Mouse (Mus musculus) neural tube, embryonic 10.5 days (tissue): ENCODE data around the gene 4930562C15Rik.

Source experiments
- DNase-seq: peaks from one replicate; pipeline ENCODE4 v3.0.0-alpha.2; 2017; ENCODE audit warnings: low spot score; ENCODE audit errors: extremely low spot score

The 4930562C15Rik gene

GRCm38 (mm10) chr16:4890201-4890709 lies 55.0 kb downstream of the 4930562C15Rik start:
- DNase-seq: no peak

DNA sequence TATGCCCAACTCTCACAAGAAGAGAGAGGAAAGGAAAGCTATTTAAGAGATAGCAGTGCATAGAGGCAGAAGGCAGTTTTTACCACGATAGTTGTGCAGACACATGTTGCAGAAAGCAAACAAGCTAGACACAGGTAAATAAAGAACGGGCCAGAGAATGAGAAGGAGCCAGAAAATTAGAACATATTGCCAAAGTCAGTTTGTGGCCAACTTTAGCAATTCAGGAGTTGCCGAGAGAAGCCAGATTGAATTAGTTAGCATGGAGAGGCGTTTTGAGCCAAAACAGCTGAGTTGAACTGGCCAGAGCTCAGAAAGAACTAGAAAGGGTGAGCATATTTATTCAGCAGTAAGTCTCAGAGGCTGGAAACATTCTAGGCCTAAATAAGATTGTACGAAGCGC lies 57.0 kb downstream of the 4930562C15Rik start:
- no peak for DNase-seq

GRCm38 (mm10) chr16:4894201-4894908 lies 59.1 kb downstream of the 4930562C15Rik start:
- DNase-seq: no peak

GRCm38 (mm10) chr16:4896249-4897027 lies 61.2 kb downstream of the 4930562C15Rik start:
- no peak for DNase-seq

DNA sequence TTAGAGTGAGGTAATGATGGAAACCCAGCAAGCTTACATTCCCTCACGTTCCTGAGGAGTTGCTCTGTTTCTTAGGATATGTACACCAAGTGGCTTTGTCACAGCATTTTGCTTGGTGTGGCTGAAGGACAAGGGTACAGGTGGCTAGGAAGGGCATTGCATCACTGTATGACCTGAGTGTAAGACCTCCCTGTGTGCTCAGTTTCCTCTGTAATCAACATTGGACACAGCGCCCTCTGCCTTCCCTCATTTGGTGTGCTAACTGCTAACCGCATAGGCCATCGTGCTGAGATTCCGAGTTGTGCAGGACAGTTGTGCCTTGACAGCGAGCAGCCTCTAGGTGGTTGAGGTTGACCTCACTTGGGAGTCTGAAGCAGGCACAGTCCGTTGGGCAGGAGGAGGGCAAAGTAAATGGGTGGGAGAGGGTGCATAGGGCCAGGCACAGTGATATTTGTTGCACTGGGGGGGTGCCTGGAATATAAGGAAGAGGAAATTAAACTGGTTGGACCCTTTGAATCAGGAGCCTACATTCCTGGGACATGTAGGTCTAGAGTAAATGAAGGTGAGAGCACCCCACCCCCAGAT lies 62.0 kb downstream of the 4930562C15Rik start:
- DNase-seq: no peak

- no peak for DNase-seq
Measured at GRCm38 (mm10) chr16:4898881-4899280, 63.7 kb downstream of the 4930562C15Rik start.

GRCm38 (mm10) chr16:4899711-4900110 lies 64.5 kb downstream of the 4930562C15Rik start:
- no peak for DNase-seq

DNA sequence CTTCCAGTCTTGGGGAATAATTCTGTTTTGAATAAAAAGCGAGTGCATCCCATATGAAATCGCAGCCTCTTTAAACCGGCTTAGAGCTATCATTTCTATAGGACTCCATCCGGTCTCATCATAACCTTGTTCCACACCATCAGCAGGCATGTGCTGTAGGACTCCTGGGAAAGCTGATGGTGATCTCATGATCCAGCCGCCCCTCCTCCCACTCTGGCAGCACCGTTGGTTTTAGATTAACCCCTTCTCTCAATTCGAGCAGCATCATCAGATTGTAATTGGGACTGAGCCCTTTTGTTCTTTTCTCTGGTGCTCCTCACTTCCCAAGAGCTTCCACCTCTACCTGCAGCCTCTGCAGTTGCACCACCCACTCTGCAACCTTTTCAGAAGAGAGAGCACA lies 66.0 kb downstream of the 4930562C15Rik start:
- DNase-seq: no peak

- DNase-seq: no peak
Measured at GRCm38 (mm10) chr16:4902390-4902789, 67.2 kb downstream of the 4930562C15Rik start.

- no peak for DNase-seq
Measured at GRCm38 (mm10) chr16:4903491-4904102, 68.4 kb downstream of the 4930562C15Rik start.

- DNase-seq: no peak
Measured at GRCm38 (mm10) chr16:4904878-4905277, 69.7 kb downstream of the 4930562C15Rik start.

DNA sequence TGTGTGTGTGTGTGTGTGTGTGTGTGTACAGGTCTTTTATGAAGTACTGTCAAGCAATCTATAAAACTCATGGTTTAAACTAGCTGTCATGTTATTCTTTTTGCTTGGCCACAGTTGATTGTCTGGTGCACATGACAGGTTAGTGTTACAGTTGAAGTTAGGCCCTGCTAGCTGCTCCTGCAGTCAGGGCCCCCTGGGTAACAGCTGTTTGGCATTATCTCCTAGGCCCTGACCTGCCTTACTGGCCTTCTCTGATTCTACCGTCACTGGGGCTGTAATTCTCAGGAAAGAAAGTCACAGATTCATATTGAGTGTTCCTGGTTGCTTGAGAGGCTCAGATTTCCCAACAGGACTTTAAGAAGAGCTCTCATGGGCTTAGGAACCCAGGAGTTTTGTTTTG lies 70.4 kb downstream of the 4930562C15Rik start:
- DNase-seq: no peak

DNA sequence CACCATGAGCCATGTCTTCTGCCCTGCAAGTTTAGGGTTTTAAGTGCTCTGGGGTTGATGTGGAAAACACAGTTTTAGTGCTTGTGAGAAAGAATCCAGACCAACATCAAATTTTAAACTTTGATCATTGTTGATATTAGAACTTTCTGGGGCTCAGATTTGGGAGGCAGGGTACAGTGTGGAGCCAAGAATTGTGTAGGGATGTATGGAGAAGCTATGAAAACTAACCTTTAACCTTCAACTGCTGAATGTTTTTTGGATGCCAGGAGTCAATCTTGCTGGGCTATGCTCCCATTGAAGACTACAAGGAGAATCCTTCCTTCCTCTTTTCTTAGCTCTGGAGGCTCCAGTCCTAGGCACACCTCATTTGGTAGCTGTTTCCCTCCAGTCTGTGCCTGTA lies 71.3 kb downstream of the 4930562C15Rik start:
- DNase-seq: no peak

DNA sequence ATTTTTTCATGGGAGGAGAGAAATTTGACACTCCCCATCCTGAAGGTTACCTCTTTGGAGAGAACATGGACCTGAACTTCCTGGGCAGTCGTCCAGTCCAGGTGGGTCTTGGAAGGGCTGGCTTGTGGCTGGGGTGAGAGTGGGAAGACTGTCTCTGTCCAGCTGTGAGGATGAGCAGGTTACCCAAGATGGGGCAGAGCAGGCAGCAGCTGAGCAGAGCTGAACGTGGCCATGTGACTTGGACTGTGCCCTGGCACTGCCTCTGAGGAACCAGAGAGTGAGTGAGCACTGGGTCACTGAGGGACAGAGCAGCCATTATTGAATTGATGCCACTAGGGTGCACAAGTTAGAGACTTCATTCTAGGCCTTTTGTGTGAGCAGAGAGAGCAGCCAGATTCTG lies 72.2 kb downstream of the 4930562C15Rik start:
- no peak for DNase-seq

DNA sequence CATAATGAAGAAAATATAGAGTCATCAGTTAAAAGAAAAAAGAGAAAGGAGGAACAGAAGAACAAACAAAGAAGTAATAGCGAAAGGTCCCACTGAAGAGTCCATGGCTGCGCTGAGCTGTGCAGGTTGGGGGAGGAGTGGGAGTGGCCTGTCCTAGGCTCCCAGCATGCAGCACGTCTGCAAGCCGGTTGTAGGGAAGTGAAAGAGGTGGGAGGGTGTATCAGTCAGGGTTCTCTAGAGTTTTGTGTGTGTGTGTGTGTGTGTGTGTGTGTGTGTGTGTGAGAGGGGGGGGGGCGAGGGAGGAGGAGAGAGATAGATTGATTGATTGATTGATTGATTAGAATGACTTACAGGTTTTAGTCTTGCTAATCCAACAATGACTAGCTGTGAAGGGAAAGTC lies 72.8 kb downstream of the 4930562C15Rik start:
- no peak for DNase-seq

- no peak for DNase-seq
Measured at GRCm38 (mm10) chr16:4909745-4910144, 74.5 kb downstream of the 4930562C15Rik start.

GRCm38 (mm10) chr16:4910758-4911157 lies 75.5 kb downstream of the 4930562C15Rik start:
- DNase-seq: no peak

DNA sequence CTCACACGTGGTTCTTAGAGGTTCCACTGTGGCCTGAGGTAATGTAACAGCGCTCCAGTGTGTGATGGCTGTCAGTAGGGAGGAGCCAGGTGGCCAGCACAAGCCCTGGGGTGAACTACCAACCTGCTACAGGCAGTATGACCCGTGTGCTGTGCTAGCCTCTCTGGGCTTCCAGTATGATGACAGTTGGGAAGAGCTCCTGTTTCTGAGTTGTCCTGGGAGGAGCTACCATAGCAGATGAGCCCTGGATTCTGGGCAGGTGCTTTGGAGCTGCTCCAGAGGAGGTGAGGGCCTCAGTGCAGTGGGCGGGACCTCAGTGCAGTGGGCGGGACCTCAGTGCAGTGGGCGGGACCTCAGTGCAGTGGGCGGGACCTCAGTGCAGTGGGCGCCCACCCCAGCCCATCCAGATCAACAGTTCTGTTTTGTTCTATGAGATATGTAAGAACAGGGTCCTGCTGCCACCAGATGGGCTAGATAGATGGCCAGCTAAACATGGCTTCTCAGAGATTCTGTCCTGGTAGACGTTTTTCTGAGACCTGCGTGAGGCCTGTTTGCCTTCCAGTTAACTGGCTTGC lies 76.9 kb downstream of the 4930562C15Rik start:
- DNase-seq: no peak

DNA sequence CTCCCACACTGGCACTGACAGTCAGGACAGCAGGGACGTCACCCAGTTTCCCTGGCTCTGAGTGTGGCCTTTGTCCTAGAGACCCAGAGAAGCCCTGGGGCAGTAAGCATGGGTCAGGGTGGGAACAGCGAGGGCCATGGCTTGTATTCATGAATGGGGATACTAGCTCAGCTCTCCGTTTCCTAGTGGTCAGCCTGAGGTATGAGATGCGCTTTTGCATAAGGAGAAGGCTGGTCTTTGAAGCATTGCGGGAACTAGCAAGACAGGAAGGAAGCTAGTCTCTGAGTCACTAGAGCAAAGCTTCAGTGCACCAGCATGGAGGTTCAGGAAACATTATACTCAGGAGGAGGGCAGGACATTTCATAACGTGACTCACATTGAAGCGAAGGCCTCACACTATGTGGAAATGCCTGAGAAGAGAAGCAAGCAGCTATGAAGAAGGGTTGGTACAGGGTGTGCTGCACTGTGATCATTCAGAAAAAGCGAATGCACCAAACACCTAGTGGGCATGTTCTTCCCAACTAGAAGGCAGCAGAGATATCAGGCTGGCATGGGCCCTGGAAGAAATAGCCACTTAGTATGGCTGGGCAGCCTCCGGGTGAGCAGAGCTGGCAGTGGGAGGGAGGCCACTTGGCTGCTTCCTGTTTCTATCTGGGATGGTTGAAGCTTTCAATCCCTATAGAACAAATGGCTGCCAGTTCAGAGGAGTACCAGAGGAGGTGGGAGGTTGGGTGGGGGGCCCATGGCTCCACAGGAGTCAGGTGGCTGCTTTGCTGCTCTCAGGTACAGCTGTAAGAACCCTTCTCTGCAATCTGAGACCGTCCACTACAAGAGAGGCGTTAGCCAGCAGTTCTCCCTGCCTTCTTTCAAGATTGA lies 77.9 kb downstream of the 4930562C15Rik start:
- no peak for DNase-seq
